Mouse (Mus musculus) heart, embryonic 14.5 days (tissue): ENCODE results near the gene Prpf38b. TPM values are rescaled to one million over a fixed set of nuclear protein-coding genes. Genes with fewer than 3 reads are reported as not detected.

Experiments used
- ATAC-seq: fragments of 200-750 bp; cut with Nextera tagmentation; 2 replicates; pipeline ENCODE4 v1.8.0; 2017; ENCODE audit warnings: low read depth, moderate TSS enrichment; ENCODE audit not compliant: insufficient number of reproducible peaks, insufficient read depth, low FRiP score
- H3K27ac ChIP-seq, 2 experiments: fragments of 200-500 bp in 1 of 2; fragments of 300-500 bp in 1 of 2; sonication (generic) in 1 of 2; replicated peaks in 1 of 2; 2 replicates each; pipeline ENCODE4 v1.5.1; 2012 to 2014; ENCODE audit warnings: low read depth in 2 of 2, low read length in 2 of 2, control low read depth in 1 of 2, mild to moderate bottlenecking in 1 of 2, mixed read lengths in 1 of 2; ENCODE audit not compliant: control insufficient read depth in 1 of 2, insufficient read depth in 1 of 2
- H3K27me3 ChIP-seq: fragments of 300-500 bp; sonication (generic); 2 replicates; pipeline ENCODE4 v1.6.1; 2014; ENCODE audit warnings: mild to moderate bottlenecking, low read length, control low read depth; ENCODE audit not compliant: control insufficient read depth, insufficient read depth
- H3K36me3 ChIP-seq: fragments of 300-500 bp; sonication (generic); 2 replicates; pipeline ENCODE4 v1.6.1; 2014; ENCODE audit warnings: mild to moderate bottlenecking, control low read depth, low read length, mixed read lengths; ENCODE audit not compliant: control insufficient read depth, insufficient read depth
- H3K4me1 ChIP-seq, 2 experiments: fragments of 200-500 bp in 1 of 2; fragments of 300-500 bp in 1 of 2; sonication (generic) in 1 of 2; 2 replicates each; pipeline ENCODE4 v1.6.1; 2012 to 2014; ENCODE audit warnings: low read length in 2 of 2, control low read depth in 1 of 2, mixed read lengths in 1 of 2; ENCODE audit not compliant: control insufficient read depth in 2 of 2, insufficient read depth in 2 of 2
- H3K4me2 ChIP-seq: fragments of 300-500 bp; sonication (generic); 2 replicates; pipeline ENCODE4 v1.6.1; 2014; ENCODE audit warnings: mild to moderate bottlenecking, low read length
- H3K4me3 ChIP-seq, 2 experiments: fragments of 200-500 bp in 1 of 2; fragments of 300-500 bp in 1 of 2; sonication (generic) in 1 of 2; 2 replicates each; pipeline ENCODE4 v1.5.1; 2012 to 2014; ENCODE audit warnings: low read length in 2 of 2, mild to moderate bottlenecking in 2 of 2, control low read depth in 1 of 2, low read depth in 1 of 2, moderate library complexity in 1 of 2; ENCODE audit not compliant: control insufficient read depth in 1 of 2, insufficient read depth in 1 of 2
- H3K9ac ChIP-seq: fragments of 300-500 bp; sonication (generic); 2 replicates; pipeline ENCODE4 v1.6.1; 2014; ENCODE audit warnings: mild to moderate bottlenecking, low read length
- H3K9me3 ChIP-seq: fragments of 300-500 bp; sonication (generic); 2 replicates; pipeline ENCODE4 v1.6.1; 2016; ENCODE audit warnings: low read length, control low read depth; ENCODE audit not compliant: control insufficient read depth
- WGBS: fragments of 180-500 bp; shearing (Covaris S2); extraction: QIAGEN DNeasy Blood & Tissue Kit; methylation state at CpG from one replicate; pipeline ENCODE4 v1.1.7; 2014; 5-methylcytosine and 5-hydroxymethylcytosine counted together
- polyA plus RNA-seq: library from polyadenylated mRNA; unstranded; fragments of >200 nt; fragmentation: Nextera tagmentation; extraction: Ambion mirVana; gene quantifications from 2 replicates; pipeline ENCODE4 v1.2.1, GENCODE M21; 2014

Gene Prpf38b
- polyA plus RNA-seq: 37.5 and 47.5 TPM in 2 replicates

GRCm38 (mm10) chr3:108911548-108912413, at the start of gene Prpf38b:
Gene Prpf38b, minus strand, starts transcription at chr3:108911727.
- Histone ChIP-seq H3K9ac (peak within 1 kb of the TSS; percentile 96), H3K4me2 (peak within 1 kb of the TSS; percentile 96), H3K36me3 (peaks cover 18% of the 10 kb centered on the region), H3K9me3 (no peaks in the 10 kb centered on the region), H3K4me1 (peaks cover 2 to 8% of the 10 kb centered on the region in 2 experiments; a peak in 3 of 4 replicates), H3K4me3 (peak within 1 kb of the TSS; percentile 88 to 95), H3K27ac (peak within 1 kb of the TSS; percentile 98 to 99), H3K27me3 (no peaks in the 10 kb centered on the region)
- ATAC-seq: peak; percentile 99
- WGBS: under 1% methylated on average over 49 of the region's 53 CpGs

- Histone ChIP-seq H3K4me1 (peaks cover 0 to 3% of the 10 kb centered on the region in 2 experiments; a peak in 2 of 4 replicates), H3K4me3 (0 out of 4 replicates have a peak overlapping the region, but pooled peaks of 1 of the 2 experiments have one; percentile 4), H3K4me2 (peak overlapping the region; percentile 48), H3K9ac (0 out of 2 replicates have a peak overlapping the region, but pooled peaks have one; percentile 3), H3K9me3 (no peaks in the 10 kb centered on the region), H3K36me3 (no peaks in the 10 kb centered on the region), H3K27me3 (no peaks in the 10 kb centered on the region), H3K27ac (no peak overlapping the region)
- ATAC-seq: no peak
- WGBS: 39% methylated on average over 7 of the region's 7 CpGs
These were observed 49.7 kb upstream of the Prpf38b start for GRCm38 (mm10) chr3:108961226-108961625.

GRCm38 (mm10) chr3:108959680-108960295, 48.3 kb upstream of the Prpf38b start:
- no peak overlapping the region for H3K4me3 ChIP-seq
- H3K27ac ChIP-seq: no peak overlapping the region
- H3K4me2 ChIP-seq: no peak overlapping the region
- ATAC-seq: no peak
- no peaks in the 10 kb centered on the region for H3K36me3 ChIP-seq
- 65% methylated on average over 13 of the region's 13 CpGs for WGBS
- H3K4me1 ChIP-seq: peaks cover 0 to 3% of the 10 kb centered on the region in 2 experiments; a peak in 2 of 4 replicates
- H3K9me3 ChIP-seq: no peaks in the 10 kb centered on the region
- H3K9ac ChIP-seq: no peak overlapping the region
- H3K27me3 ChIP-seq: no peaks in the 10 kb centered on the region

GRCm38 (mm10) chr3:108957976-108958375, 46.4 kb upstream of the Prpf38b start:
- Histone ChIP-seq H3K9me3 (no peaks in the 10 kb centered on the region), H3K36me3 (no peaks in the 10 kb centered on the region), H3K27ac (no peak overlapping the region), H3K4me2 (no peak overlapping the region), H3K27me3 (no peaks in the 10 kb centered on the region), H3K9ac (no peak overlapping the region), H3K4me1 (peaks cover 0 to 3% of the 10 kb centered on the region in 2 experiments; a peak in 3 of 4 replicates), H3K4me3 (no peak overlapping the region)
- no peak for ATAC-seq

- Histone ChIP-seq H3K4me2 (no peak overlapping the region), H3K27me3 (no peaks in the 10 kb centered on the region), H3K4me1 (peaks cover 0 to 3% of the 10 kb centered on the region in 2 experiments; a peak in 1 of 4 replicates)
These were observed 29.5 kb upstream of the Prpf38b start for GRCm38 (mm10) chr3:108940996-108941395.

GRCm38 (mm10) chr3:108940001-108940633, 28.6 kb upstream of the Prpf38b start, which contains the start of gene Gm9857:
Gene Gm9857, minus strand, starts transcription at chr3:108940445.
- H3K4me2 ChIP-seq: peak within 1 kb of the TSS; percentile 70
- 40% methylated on average over 51 of the region's 59 CpGs for WGBS
- ATAC-seq: peak; percentile 13; the same call in 1 of the 2 replicates
- H3K27me3 ChIP-seq: no peaks in the 10 kb centered on the region
- H3K36me3 ChIP-seq: no peaks in the 10 kb centered on the region
- no peak within 1 kb of the TSS for H3K9ac ChIP-seq
- peak within 1 kb of the TSS; percentile 23 to 34 for H3K4me3 ChIP-seq
- H3K9me3 ChIP-seq: no peaks in the 10 kb centered on the region
- no peak within 1 kb of the TSS for H3K27ac ChIP-seq
- H3K4me1 ChIP-seq: peaks cover 0 to 3% of the 10 kb centered on the region in 2 experiments; a peak in 1 of 4 replicates

More at GRCm38 (mm10) chr3:108940996-108941395, 29.5 kb upstream of the Prpf38b start:
- Histone ChIP-seq H3K36me3 (no peaks in the 10 kb centered on the region), H3K27ac (no peak overlapping the region), H3K4me3 (no peak overlapping the region), H3K9me3 (no peaks in the 10 kb centered on the region), H3K9ac (no peak overlapping the region)
- ATAC-seq: no peak
- 82% methylated on average over 10 of the region's 10 CpGs for WGBS

GRCm38 (mm10) chr3:108939573-108939972, 28.0 kb upstream of the Prpf38b start, which contains the start of gene Henmt1:
Gene Henmt1, plus strand, starts transcription at chr3:108939873.
- Histone ChIP-seq H3K36me3 (no peaks in the 10 kb centered on the region), H3K4me1 (peaks cover 0 to 3% of the 10 kb centered on the region in 2 experiments; a peak in 1 of 4 replicates), H3K4me3 (peak within 1 kb of the TSS; percentile 23 to 34), H3K4me2 (peak within 1 kb of the TSS; percentile 70), H3K27me3 (no peaks in the 10 kb centered on the region), H3K9ac (no peak within 1 kb of the TSS), H3K9me3 (no peaks in the 10 kb centered on the region), H3K27ac (no peak within 1 kb of the TSS)
- 81% methylated on average over 5 of the region's 5 CpGs for WGBS
- ATAC-seq: no peak
